Mouse (Mus musculus): ENCODE results near the gene Rnft1. TPM values are rescaled to one million over a fixed set of nuclear protein-coding genes. Genes with fewer than 3 reads are reported as not detected.

The Rnft1 gene
- total RNA-seq (2021): 10 to 100 TPM; 20.5 to 26.8 TPM
- long read RNA-seq, experiment 1, full-length matches to known transcripts: 17 of 27 reads
- long read RNA-seq, experiment 1, partial matches to known transcripts: 6 of 27 reads
- long read RNA-seq, experiment 1, other reads (novel, unspliced or antisense): 4 of 27 reads
- long read RNA-seq, experiment 2, full-length matches to known transcripts: 25 of 35 reads
- long read RNA-seq, experiment 2, partial matches to known transcripts: 6 of 35 reads
- long read RNA-seq, experiment 2, other reads (novel, unspliced or antisense): 4 of 35 reads

DNA sequence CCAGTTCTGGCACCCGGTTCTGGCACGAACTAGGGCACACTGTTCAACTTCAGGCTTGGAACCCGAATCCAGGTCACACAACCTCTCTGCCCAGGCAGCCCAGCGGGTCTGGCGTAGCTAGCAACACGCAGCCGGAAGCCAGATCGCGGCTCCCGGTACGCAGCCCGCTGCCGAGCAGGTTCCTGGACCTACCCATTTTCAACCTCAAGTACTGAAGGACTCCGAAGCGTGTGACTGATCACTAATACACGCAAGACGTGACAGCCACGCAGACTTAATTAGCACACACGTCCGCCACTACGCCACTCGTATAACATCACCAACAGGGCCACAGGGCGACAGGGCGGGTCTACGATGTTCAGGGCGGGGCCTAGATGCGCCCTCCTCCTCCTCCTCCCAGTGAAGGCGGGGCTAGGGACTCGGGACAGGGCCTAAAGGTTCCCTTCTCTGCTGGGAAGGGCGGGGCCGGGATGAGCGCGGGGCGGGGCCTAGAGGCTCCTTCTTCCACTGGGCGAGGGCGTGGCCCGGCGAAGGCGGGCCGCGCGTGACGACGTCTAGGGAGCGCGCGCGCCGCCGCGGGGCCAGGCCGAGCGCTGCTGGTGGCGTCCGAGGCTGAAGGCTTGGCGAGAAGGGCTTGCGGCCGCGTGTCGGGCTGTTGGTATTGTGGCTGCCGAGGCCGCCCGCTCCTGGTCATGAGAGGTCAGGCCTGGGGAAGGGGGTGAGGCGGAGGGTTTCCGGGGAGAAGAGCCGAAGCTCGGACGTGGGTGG lies at the start of gene Rnft1:
Gene Rnft1, plus strand, starts transcription at position 557 of the 768 bp plus-strand sequence.
- peak; percentile 93 to 98 for DNase-seq (ENCODE audit: low spot score in 2 of 2)

DNA sequence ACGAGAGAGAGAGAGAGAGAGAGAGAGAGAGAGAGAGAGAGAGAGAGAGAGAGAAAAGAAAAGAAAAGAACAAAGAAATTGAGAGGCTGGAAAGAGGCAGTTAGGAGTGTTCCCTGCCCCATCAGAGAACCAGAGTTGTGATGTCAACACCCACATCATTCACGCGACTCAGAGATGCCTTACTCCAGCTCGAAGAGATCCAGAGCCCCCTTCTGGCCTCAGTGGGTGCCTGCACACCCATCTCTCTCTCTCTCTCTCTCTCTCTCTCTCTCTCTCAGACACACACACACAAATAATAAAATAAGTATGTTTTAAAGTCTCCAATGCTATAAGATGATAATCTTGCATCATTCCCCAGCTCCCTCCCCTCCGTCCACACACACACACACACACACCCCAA lies 47.6 kb upstream of the Rnft1 start:
- DNase-seq (ENCODE audit: low spot score in 2 of 2): peak in 1 of 2 experiments; percentile 6

DNA sequence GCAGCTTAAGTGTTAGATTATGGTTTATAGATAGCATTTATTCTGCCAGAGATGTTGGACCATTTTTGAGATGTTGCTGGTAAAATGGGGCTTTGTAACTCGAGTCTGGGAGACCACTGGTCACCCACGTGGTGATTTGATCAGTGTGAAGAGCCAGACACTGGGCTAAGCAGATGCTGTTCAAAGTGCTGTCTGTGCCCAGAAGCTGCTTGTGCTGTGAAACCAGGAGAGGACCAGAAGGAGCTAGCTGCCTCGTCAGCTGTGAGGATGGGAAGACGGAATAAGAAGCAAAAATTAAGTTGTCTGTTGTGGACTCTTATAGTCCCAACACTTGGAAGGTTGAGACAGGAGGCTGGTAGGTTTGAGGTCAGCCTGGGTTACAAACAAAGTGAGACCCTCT lies 46.2 kb upstream of the Rnft1 start:
- DNase-seq (ENCODE audit: low spot score in 2 of 2): peak; percentile 36 to 46

- DNase-seq (ENCODE audit: low spot score in 2 of 2): no peak
Measured at GRCm38 (mm10) chr11:86440791-86441190, 43.7 kb upstream of the Rnft1 start.

DNA sequence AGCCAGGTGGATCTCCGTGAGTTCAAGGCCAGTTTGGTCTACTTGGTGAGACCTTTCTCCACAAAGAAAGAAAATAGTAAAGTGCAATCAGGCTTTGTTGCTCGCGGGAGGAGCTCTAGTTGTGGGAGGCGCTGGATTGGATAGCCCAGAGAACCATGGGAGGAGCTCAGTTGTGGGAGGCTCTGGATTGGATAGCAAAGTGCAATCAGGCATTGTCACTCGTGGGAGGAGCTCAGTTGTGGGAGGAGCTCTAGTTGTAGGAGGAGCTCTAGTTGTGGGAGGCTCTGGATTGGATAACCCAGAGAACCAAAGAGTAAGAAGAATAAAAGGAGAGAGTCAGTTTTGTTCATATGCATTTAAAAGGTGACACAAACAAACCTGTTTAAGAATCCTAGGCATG lies 30.5 kb upstream of the Rnft1 start:
- no peak for DNase-seq (ENCODE audit: low spot score in 2 of 2)

DNA sequence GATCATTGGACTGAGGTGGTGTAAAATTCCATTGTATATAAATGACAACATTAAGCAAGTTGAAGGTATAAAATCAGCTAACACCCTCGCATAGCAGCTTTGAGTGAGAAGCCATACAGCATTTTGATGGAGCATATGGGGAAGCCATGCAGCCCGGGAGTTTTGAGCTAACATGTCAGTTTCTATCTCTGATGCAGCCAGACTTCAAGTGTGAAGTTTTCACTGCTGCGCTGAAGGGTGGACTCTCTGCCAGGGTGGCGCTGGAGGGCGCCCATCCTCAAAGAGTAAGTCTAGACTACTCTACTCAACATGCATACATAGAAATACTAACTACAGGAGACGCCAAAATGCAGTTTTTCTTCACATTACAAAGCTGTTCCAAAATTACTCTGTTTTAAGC lies 26.9 kb upstream of the Rnft1 start:
- no peak for DNase-seq (ENCODE audit: low spot score in 2 of 2)

GRCm38 (mm10) chr11:86458866-86459265 lies 25.6 kb upstream of the Rnft1 start:
- no peak for DNase-seq (ENCODE audit: low spot score in 2 of 2)

- no peak for DNase-seq (ENCODE audit: low spot score in 2 of 2)
Measured at GRCm38 (mm10) chr11:86462579-86462978, 21.9 kb upstream of the Rnft1 start.

GRCm38 (mm10) chr11:86464275-86464674 lies 20.2 kb upstream of the Rnft1 start:
- peak; percentile 54 to 76 for DNase-seq (ENCODE audit: low spot score in 2 of 2)

- no peak for DNase-seq (ENCODE audit: low spot score in 2 of 2)
Measured at GRCm38 (mm10) chr11:86468345-86468744, 16.1 kb upstream of the Rnft1 start.

DNA sequence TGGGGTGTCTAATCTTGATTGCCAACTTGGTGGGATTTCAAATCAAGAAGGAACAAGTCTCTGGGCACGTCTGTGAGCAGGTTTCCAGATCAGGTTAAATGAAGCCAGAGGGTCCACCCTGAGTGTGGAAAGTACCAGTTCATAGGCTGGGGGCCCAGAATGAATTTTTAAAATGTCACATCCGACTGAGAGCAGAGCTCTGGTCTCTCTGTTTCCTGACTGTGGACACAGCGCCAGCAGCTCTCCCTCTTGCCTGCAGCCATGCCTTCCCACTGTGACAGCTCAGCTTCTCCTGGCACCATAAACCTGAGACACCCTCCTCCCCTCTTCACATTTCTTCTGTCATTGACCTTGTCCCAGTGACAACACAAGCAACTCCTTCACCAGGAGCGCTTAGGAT lies 15.5 kb upstream of the Rnft1 start:
- no peak for DNase-seq (ENCODE audit: low spot score in 2 of 2)

- no peak for DNase-seq (ENCODE audit: low spot score in 2 of 2)
Measured at GRCm38 (mm10) chr11:86471785-86472184, 12.7 kb upstream of the Rnft1 start.

DNA sequence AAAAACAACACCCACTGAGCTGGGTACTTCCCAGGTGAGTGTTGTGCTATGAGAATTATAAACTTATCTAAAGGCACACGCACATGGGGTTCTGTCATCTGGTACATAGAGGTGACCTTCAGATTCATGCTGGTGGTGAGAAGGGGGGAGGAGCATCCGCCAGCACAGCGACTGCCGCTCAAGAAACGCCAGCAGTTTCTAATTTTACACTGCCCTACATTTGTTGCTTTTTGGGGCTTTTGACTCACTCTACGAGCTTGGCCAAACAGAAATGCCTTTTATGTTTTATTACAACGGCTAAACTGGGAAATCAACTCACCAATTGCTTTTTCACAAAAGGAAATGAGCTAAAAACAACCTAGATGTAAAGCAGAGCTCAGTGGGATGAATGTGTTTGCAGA lies 11.7 kb upstream of the Rnft1 start:
- DNase-seq (ENCODE audit: low spot score in 2 of 2): no peak

GRCm38 (mm10) chr11:86473576-86473975 lies 10.9 kb upstream of the Rnft1 start:
- DNase-seq (ENCODE audit: low spot score in 2 of 2): no peak

GRCm38 (mm10) chr11:86484910-86485510 lies 553 bp downstream of the Rnft1 start:
- DNase-seq (ENCODE audit: low spot score in 2 of 2): peak; percentile 50 to 66

GRCm38 (mm10) chr11:86490782-86491181 lies 6.3 kb downstream of the Rnft1 start:
- no peak for DNase-seq (ENCODE audit: low spot score in 2 of 2)

DNA sequence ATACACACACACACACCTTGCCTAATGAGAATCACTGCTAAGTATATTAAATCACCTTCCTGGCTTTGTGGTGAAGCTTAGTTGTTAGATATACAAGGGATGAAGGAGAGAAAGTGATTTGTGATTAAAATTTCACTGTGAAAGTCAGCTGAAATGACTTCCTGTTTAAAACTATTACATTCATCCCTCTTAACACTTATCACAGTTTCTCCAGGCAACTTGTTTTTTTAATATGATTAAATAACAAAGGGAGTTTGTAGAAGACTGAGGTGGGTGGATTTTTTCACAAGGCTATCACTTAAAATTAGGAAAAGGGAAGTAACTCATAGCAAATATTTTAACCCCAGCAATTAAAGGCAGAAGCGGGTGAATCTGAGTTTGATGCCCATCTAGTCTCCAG lies 12.9 kb downstream of the Rnft1 start:
- DNase-seq (ENCODE audit: low spot score in 2 of 2): no peak

DNA sequence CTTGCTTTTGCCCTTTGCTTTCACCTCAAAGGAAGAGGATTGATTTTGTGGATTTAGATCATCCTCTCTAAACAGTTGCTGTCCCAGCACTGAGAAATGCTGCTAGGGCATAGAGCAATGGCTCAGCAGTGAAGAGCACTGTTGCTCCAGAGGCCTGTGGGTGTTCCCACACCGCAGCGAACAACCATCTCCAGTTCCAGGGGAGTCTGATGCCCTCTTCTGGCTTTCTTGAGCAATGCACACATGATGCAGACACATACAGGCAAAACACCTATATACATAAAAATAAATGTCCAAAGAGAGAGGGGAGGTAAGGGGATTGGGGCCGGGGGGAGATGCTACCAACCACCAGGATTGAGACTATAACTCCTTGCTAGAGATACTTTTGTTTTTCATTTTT lies 13.5 kb downstream of the Rnft1 start:
- no peak for DNase-seq (ENCODE audit: low spot score in 2 of 2)

- DNase-seq (ENCODE audit: low spot score in 2 of 2): no peak
Measured at GRCm38 (mm10) chr11:86500795-86501194, 16.3 kb downstream of the Rnft1 start.

- DNase-seq (ENCODE audit: low spot score in 2 of 2): no peak
Measured at GRCm38 (mm10) chr11:86503121-86503520, 18.7 kb downstream of the Rnft1 start.

GRCm38 (mm10) chr11:86507334-86507733 lies 22.9 kb downstream of the Rnft1 start:
- DNase-seq (ENCODE audit: low spot score in 2 of 2): no peak

GRCm38 (mm10) chr11:86507991-86508390 lies 23.5 kb downstream of the Rnft1 start:
- no peak for DNase-seq (ENCODE audit: low spot score in 2 of 2)

Measured in layer of hippocampus, postnatal 14 days (tissue).